Mouse (Mus musculus): Measurements from ENCODE around the gene Habp4.

The Habp4 gene

DNA sequence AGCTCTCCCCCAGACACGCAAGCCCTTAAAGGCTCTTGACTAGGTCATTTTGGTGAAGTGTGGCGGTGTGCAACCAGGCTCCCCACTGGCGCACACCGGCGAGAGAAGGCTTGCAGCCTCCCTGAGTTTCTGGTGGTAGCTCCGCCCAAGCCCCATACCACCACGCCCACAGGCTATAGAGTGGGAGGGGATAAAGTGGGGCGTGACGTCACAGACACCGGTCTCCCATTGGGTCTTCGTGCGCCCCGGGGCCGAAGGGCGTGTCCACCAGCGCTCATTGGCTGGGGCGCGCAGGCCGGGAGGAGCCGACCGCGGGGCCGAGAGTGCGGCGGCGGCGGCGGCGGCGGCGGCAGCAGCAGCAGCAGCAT, at the start of gene Habp4:
TSS of gene Habp4 (plus strand) at position 277 of the 368 bp plus-strand sequence.
- DNase-seq (ENCODE audit: low spot score in 2 of 2), result peak; percentile 98

DNA sequence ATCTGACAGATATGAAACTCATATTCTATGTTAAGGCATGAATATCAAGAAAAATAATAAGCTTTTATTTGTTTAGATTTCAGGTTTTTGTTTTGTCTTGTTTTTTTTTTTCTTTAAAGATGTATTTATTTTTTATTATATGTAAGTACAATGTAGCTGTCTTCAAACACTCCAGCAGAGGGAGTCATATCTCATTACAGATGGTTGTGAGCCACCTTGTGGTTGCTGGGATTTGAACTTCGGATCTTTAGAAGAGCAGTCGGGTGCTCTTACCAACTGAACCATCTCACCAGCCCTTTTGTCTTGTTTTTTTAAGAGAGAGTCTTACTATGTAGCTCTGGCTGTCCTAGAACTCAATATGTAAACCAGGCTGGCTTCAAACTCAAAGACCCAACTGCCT, 44.2 kb upstream of the Habp4 start:
- no peak for DNase-seq (ENCODE audit: low spot score in 2 of 2)

DNA sequence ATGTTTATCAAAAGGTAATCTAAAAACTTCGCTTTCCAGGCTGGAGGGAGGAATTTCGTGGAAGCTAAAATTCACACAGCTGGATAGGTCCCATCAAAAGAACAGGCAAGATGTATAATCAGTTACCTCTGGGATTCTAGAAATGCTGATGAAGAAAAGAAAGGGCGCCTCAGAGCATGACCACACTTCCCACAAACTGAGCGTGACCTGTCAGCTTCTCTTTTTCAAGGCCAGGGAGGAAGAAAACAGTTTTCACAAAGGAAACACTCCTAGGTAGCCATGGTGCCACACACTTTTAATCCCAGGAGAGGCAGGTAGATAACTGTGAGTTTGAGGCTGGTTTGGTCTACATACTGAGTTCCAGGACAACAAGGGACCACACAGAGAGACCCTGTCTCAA, 40.9 kb upstream of the Habp4 start:
- no peak for DNase-seq (ENCODE audit: low spot score in 2 of 2)

DNA sequence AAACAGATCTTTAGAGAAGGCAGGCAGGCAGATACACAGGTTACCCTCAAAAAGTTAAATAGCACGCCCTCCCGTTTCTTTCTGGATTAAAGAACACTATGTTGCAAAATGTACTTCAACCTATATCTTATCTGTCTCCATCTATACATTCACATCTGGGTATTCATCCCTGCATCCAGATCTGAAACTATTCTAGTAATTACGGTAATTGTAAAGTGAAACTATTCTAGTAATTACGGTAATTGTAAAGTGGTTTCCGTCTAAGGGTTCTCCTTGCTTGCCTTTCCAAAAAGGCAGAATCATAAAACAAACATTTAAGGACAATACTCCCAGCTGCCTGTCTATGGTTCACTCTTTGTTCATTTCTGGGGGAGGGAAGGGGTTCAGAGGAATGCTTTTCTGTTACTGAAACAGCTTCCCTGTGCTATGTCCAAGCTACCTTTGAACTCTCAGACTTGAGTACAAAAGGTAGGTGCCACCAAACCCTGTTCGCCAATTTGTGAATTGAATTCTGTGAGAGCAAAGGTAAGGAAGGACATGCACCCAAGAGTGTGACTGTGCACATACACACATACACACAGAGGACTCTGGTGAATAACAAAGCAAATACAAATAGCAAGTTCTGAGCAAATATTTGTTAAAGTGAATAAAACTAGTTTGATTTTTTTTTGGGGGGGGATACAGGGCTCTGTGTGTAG, 38.0 kb upstream of the Habp4 start:
- no peak for DNase-seq (ENCODE audit: low spot score in 2 of 2)

DNA sequence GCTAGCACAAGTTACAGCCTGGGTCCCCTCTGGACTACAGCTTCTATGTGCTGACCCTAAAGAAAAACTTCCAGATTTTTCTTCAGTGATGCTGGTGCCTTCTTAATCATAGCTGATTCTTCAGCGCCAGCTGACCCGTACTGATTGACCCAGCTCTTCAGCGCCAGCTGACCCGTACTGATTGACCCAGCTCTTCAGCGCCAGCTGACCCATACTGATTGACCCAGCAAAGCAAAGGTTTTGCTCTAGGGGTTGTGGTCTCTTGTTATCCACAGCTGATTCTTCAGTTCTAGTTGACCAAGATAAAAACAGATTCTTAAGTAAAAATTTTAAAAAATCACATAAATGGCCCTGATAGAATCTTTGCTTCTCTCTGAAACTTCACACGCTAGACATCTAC, 36.7 kb upstream of the Habp4 start:
- no peak for DNase-seq (ENCODE audit: low spot score in 2 of 2)

DNA sequence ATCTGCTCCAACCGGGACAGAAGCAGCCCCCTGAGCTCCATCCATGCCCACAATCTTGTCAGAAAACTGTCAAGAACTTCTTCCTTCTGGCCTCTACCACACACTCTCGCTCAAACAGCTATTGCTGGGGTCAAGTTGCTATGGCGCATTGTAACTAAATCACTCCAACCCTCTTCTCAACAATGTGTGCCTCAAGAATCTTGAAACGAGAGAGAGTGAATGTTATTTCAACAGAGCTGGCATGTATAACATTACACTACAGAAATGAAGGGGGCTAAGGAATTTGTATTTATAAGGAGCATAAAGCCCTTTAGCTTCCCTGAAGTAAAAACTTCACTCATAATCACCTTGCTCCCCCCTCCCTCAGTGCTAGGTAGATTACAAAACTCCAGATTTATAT, 35.3 kb upstream of the Habp4 start:
- no peak for DNase-seq (ENCODE audit: low spot score in 2 of 2)

DNA sequence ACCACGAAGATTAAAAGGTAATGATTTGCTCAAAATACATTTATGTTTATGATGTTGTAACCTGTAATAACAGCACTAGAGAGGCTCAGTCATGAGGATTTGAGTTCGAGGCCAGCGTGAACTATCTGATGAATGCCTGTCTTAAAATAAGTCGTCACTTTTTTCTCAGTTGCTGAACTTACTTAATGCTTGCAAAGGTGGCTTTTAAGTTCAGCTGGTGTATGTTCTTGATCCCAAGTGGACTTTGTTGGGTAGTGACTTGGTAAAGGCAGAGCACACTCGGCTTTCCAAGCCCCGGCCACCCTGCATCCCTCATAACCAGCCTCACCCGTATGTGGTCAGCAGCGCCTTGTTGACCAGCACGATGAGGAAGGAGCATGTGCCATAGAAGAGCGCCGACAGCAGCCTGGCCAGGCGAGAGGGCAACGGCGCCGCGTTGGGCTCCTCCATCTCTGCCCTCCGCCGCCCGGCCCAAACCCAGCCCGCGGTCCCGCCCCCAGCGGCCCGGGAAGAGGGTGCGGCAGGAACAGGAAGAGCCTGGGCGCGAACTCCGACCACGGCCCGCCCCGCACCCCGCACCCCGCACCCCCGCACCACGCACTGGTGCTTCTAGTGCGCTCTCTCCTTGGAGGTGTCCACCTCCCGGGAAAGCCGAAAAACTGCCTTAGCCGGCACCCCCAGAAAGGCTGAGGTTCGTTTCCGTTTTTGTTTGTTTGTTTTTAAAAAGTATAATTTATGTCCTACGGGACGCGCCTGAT, 32.6 kb upstream of the Habp4 start, which contains the start of gene Slc35d2:
TSS of gene Slc35d2 (minus strand) at position 511 of the 758 bp plus-strand sequence.
- DNase-seq (ENCODE audit: low spot score in 2 of 2), result peak; percentile 20 to 50

DNA sequence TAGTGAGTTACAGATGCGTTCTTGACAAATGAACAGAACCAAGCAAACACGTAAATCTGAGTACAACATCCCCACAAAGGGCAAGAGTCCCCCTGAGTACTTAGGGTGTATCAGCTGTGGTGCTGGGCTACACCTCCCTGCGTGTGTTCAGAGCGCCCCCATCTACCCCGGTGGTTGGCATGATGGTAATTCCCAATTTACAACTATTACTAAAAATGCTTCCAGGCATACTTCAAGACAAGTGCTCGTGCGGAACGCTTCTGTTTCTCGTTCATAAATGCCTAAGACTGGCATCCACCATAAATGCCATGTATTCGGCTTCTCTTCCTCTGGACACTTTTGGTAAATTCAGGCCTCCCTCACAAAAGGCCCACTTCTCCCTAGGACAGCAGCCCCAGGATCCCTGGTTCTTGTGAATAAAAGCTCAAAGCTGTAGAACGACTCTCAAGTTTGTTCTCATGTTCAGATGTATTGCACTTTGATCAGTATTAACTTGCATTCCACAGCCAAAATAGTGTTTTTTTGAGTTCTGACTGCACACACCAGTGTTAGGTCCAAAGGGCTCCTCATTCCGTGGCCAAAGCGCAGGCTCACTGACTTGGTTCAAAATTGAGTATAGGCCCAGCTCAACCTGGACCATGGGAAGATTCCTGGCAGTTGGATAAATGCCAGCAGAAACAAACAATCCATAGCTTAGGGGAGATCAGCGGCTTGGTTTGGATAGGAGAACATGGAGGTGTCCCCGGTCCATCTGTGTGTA, 31.8 kb upstream of the Habp4 start:
- DNase-seq (ENCODE audit: low spot score in 2 of 2), result peak; percentile 24 to 49

DNA sequence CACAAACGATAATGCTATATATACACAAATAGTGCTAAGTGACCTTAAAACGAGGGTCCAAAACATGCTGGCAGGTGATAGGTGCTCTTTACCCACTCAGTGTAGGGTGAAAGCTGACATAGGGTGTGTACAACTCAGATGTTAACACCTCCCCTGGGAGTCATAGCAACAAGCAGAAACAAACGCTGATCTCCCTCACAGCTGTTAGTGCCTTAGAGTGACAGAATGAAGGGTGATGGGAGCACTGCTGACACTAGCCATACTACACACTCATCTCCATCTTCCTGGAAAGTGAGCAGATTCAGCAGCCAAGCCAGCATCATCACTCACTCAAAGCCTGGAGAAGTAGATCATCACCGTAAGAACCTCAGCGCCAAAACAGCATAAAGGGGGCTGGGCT, 11.5 kb upstream of the Habp4 start:
- no peak for DNase-seq (ENCODE audit: low spot score in 2 of 2)

DNA sequence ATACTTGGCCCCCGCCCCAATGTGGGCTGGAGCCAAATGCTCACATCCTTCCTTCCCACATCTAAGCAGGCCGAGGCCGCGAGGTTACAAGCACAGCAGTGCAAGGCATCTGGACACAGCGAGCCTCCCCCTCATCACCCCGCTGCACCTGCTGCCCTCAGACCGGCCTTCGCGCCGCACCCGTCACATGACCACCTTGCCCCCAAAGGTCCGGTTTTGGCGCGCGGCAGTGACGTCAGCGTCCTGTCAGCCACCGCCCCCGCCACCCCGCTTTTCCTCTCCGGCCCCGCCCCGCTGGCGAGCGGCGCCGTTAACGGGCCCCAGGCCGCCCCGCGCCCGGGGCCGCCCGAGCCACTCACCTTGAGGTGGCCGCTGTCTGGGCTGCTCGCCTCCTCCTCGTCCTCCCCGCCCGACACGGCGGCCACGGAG, 9.4 kb upstream of the Habp4 start:
- DNase-seq (ENCODE audit: low spot score in 2 of 2), result peak; percentile 68 to 72

DNA sequence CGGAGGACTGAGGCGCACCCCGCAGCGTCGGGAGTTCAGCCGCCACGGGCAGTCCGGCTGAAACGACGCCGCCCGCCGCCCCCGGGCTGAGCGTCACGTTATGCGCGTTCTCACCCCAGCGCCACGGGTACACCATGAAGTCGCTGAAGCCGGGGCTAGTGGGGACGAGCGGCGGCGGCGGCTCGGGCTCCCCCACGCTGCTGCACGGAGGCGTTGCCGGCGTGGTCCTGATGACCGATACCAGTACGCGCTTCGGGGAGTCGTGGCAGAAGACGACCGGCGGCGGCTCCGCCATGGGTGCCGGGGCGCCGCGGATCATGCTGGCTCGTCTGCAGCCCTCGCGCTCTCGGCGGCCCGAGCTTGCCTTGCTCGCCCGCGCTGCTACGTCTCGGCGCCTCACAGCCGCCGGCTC, 8.9 kb upstream of the Habp4 start:
- DNase-seq (ENCODE audit: low spot score in 2 of 2), result peak in 1 of 2 experiments; percentile 37

DNA sequence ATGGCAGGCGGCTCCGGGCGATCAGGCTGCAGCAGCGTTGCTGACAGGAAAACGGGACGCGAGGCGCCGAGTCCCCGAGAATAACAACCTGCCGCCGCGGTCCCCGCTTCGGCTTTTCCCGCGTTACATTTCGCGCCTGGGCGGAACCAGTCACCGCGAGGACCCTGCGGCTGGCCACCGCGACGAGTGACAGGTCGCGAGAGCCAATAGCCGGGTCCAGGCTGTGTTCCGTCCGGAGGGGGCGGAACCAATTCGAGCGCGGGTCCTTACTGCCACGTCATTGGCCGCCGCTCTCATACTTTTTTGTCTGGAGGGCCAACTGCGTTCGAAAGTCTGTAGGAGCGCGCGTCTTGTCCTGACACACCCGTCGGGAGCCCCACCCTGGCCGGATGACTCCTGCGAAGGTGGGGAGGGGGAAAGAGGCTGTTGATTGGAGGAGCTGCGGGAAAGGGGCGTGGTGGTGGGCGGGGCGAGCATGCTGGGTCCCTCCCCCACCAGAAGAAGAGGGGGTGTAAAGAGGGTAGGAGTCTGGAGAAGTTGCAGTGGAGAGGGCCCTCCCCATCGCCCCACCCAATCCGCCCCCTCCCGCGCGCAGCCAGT, 8.4 kb upstream of the Habp4 start, which contains the start of gene Zfp367:
TSS of gene Zfp367 (minus strand) at position 120 of the 600 bp plus-strand sequence.
- peak; percentile 99 to 100 for DNase-seq (ENCODE audit: low spot score in 2 of 2)

DNA sequence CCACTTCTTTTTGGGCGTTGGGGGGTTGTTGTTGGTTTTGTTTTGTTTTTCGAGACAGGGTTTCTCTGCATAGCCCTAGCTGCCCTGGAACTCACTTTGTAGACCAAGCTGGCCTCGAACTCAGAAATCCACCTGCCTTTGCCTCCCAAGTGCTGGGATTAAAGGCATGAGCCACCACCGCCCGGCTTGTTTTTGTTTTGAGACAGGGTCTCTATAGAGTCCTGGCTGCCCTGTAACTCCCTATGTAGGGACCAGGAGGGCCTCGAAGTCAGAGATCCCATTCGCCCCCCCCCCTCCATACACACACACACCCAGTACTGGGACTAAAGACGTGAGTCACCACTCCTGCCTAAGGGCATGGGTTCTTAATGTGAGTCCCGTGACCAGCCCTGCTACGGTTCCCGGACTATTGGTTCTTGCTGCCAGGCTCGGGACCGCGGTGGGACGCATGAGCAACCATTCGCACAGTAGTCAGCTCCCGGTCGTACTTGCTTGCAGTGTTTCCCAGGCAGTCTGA, 7.8 kb upstream of the Habp4 start:
- peak in 1 of 2 experiments; percentile 26 for DNase-seq (ENCODE audit: low spot score in 2 of 2)

DNA sequence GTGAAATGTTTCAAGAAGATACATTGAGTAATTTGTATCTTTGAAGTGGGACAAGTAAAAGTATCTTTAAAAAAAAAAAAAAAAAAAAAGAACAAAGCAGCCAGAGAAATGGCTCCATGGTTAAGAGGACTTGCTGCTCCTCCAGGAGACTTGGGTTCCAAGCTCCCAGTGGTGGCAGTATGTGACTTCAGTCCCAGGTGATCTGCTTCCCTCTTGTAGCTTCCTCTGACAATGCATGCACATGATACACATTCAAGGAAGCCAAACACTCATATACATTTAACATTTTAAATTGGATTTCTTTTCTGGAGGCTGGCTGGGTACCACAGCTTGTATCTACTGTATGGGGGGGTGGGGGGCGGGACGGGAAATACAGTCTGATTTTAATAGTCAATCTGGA, 7.0 kb upstream of the Habp4 start:
- no peak for DNase-seq (ENCODE audit: low spot score in 2 of 2)

DNA sequence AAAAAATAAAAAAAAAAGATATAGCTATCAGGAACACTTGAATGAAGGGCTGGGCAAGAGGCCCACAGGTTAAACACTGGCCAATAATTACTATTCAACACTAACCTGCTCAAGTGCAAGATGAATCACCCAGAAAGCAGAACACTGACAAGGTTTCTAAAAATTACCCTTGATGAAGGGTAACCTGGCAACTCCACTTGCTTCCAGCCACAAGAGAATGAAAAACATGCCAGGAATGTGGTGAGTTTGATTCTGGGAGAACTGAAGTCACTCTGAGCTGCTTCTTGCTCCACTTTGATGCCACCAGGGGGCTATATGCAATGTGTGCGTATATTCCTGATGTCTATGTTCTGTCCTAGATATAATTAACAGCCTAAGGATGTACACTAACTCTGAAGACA, 6.5 kb upstream of the Habp4 start:
- no peak for DNase-seq (ENCODE audit: low spot score in 2 of 2)

DNA sequence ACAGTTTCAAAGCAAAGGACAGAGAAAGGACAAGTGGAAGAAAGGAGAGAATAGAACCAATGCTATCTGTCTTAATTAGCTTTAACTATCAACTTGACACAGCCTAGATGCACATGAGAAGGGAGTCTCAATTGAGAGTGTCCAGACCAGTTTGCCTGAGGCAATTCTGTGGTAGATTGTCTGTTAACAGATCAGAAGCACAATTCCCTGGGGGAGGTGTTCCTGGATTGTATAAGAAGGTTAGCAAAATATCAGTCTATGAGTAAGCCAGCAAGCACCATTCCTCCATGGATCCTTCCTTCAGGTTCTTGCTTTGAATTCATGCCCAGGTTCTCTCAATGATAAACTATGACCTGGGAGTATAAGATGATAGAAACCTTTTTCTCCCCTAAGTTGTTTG, 4.7 kb upstream of the Habp4 start:
- DNase-seq (ENCODE audit: low spot score in 2 of 2), result no peak

DNA sequence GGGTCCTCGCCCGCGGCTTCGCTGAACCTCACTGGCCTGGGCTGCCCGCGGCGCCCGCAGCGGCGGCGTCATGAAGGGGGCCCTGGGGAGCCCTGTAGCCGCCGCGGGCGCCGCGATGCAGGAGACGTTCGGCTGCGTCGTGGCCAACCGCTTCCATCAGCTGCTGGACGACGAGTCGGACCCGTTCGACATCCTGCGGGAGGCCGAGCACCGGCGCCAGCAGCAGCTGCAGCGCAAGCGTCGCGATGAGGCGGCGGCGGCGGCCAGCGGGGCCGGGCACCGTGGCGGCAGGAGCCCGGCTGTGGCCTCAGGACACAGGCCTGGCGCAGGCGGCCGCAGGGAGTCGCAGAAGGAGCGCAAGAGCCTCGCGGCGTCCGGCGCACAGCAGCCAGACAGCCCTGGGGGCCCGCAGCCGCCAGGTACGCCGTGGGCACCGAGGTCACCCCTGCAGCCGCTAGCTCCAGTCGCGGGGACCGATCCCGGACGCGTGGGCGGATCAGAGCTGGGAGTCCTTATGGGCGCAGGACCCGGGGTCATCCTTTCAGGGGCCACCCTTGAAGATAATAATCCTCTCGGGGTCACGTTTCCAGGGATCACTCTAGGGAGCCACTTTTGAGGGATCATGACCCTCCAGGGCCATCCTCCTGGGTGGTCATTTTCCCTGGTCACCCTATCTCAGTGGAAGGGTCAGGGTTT, 440 bp downstream of the Habp4 start:
- DNase-seq (ENCODE audit: low spot score in 2 of 2), result peak; percentile 45 to 50

DNA sequence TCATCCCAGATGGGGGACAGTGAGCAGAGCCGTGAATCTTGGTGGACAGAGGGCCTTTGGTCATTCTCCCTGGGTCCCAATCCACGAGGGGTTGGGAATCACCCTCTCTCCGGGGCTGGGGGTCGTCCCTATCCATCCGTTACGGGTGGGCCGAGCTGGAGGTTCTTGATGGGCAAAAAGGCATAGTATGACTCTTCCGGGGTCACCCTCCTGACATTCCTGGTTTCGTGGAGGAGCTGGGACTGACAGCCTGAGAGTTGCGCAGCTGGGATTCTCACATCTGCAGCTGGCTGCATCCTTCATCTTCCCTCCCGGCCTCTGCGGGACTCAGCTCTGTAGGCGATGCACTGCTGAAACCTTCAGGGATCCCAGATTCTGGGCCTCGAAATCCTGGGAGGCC, 1.0 kb downstream of the Habp4 start:
- DNase-seq (ENCODE audit: low spot score in 2 of 2), result peak in 1 of 2 experiments; percentile 9

DNA sequence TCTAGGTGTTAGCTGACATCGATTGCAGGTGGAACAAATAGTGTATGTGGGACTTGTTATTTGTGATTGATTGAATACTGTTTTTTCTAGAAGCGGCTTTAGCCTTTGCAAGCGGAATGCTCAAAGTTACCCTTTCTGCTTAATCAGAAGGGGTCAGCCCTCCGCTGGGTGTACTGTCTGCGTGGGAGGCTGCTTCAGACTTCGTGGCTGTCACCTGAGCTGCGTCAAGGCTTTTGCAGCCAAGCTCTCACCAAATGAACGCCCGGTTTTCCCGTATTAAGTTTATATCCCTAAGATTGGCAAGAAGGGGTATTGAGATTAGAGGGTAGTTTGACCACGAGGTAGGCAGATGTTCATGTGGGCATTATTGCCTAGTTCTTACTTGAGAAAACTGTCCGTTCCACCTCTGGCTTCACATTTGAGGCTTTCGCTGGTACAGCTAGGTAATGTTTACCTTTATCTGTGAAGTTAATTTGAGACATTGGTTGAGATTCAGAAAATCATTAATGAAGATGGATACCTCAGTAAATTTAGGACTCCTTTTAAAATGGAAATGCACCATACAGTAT, 1.6 kb downstream of the Habp4 start:
- DNase-seq (ENCODE audit: low spot score in 2 of 2), result no peak

DNA sequence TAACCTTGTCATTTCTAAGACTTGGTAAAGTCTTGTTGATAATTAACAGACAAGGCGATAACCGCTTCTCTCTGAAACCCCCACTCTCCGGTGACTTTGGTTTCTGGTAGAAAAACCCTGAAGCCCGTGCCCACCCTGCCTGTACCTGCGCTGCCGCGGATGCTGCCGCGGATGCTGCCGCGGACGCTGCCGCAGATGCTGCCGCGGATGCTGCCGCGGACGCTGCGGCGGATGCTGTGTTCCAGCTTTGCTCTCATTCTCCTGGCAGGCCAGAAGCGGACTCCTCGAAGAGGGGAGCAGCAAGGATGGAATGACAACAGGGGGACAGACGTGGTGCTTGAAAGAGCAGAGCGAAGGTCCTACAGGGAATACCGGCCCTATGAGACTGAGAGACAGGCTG, 8.1 kb downstream of the Habp4 start:
- no peak for DNase-seq (ENCODE audit: low spot score in 2 of 2)

DNA sequence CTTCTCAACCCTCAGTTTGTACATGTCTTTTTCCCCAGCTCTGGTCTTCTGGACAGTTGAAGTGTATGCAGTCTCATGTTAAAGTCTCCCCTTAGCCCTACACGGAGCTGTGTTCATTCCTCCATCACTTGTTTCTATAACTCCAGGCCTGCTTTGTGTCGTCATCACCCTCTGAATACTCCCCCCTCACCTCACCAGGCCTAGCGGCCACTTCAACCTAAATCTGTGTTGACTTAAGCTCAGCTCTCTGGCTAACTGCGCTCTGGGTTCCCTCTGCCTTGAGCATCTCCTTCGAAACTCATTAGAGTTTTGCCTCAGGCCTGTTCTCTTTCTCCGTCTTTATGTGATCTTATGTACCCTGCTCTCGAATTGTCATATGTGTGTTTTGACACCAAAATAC, 16.4 kb downstream of the Habp4 start:
- DNase-seq (ENCODE audit: low spot score in 2 of 2), result no peak

Data from thymus, postnatal 10 days (tissue).